Mouse (Mus musculus) intestine, embryonic 15.5 days (tissue): Measurements from ENCODE around the gene S100a5. TPM values are rescaled to one million over a fixed set of nuclear protein-coding genes. Genes with fewer than 3 reads are reported as not detected.

Source experiments
- ATAC-seq: fragments of 200-750 bp; cut with Nextera tagmentation; 2 replicates; pipeline ENCODE4 v1.8.0; 2017; ENCODE audit warnings: moderate TSS enrichment, moderate library complexity
- H3K27ac ChIP-seq: fragments of 300-500 bp; sonication (generic); 2 replicates; pipeline ENCODE4 v1.5.1; 2015; ENCODE audit warnings: mild to moderate bottlenecking, inconsistent platforms
- H3K27me3 ChIP-seq: fragments of 300-500 bp; sonication (generic); replicated peaks from 2 replicates; pipeline ENCODE4 v1.6.1; 2015; ENCODE audit warnings: inconsistent platforms
- H3K36me3 ChIP-seq: fragments of 300-500 bp; sonication (generic); 2 replicates; pipeline ENCODE4 v1.6.1; 2015; ENCODE audit warnings: inconsistent platforms
- H3K4me1 ChIP-seq: fragments of 300-500 bp; sonication (generic); replicated peaks from 2 replicates; pipeline ENCODE4 v1.6.1; 2015; ENCODE audit warnings: inconsistent platforms
- H3K4me2 ChIP-seq: fragments of 300-500 bp; sonication (generic); replicated peaks from 2 replicates; pipeline ENCODE4 v1.6.1; 2015; ENCODE audit warnings: mild to moderate bottlenecking, inconsistent platforms
- H3K4me3 ChIP-seq: fragments of 300-500 bp; sonication (generic); replicated peaks from 2 replicates; pipeline ENCODE4 v1.5.1; 2015; ENCODE audit warnings: inconsistent platforms
- H3K9ac ChIP-seq: fragments of 300-500 bp; sonication (generic); 2 replicates; pipeline ENCODE4 v1.6.1; 2015; ENCODE audit warnings: inconsistent platforms
- H3K9me3 ChIP-seq: fragments of 300-500 bp; sonication (generic); 2 replicates; pipeline ENCODE4 v1.6.1; 2016; ENCODE audit warnings: inconsistent platforms
- WGBS: fragments of 180-500 bp; shearing (Covaris S2); methylation state at CpG from one replicate; pipeline ENCODE4 v1.1.7; 2015; 5-methylcytosine and 5-hydroxymethylcytosine counted together
- polyA plus RNA-seq: library from polyadenylated mRNA; unstranded; fragments of >200 nt; fragmentation: Nextera tagmentation; extraction: Ambion mirVana; gene quantifications from 2 replicates; pipeline ENCODE4 v1.2.1, GENCODE M21; 2015

S100a5 gene
- polyA plus RNA-seq, 1 experiment from 2014 or later = 15.0 TPM

DNA sequence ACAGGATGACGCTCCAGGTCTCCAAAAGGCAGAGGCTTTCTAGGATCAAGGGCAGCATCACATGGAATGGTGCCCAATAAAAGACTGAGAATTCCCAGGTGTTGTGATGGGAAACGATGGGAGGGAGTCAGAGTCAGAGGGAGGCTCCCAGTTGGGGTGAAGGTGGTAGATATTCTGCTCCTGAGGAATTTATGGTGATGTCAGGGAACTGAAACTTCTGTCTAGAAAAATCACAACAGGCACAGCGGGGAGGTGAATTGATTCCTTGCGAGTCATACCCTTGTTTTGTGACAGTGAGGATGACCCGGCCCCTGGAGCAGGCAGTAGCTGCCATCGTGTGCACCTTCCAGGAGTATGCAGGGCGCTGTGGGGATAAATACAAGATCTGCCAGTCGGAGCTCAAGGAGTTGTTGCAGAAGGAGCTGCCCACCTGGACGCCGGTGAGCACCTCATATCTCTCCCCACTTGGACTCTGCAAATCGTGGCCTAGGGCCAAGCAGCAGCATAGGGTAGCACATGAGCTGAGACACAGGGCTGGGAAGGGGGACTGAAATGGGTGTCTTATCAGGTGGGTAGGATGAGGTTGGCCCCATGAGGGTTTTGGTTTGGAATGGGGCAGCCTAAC lies 6.7 kb upstream of the S100a5 start, which contains the start of gene Gm42674:
TSS of gene Gm42674 (plus strand) at position 419 of the 625 bp plus-strand sequence.
- ATAC-seq = no peak
- Histone ChIP-seq H3K9ac (no peak within 1 kb of the TSS), H3K4me1 (peaks cover 18% of the 10 kb centered on the region), H3K4me2 (no peak within 1 kb of the TSS), H3K27me3 (no peaks in the 10 kb centered on the region), H3K9me3 (no peaks in the 10 kb centered on the region), H3K4me3 (no peak within 1 kb of the TSS), H3K27ac (no peak within 1 kb of the TSS), H3K36me3 (no peaks in the 10 kb centered on the region)
- WGBS = 79% methylated on average over 11 of the region's 11 CpGs

DNA sequence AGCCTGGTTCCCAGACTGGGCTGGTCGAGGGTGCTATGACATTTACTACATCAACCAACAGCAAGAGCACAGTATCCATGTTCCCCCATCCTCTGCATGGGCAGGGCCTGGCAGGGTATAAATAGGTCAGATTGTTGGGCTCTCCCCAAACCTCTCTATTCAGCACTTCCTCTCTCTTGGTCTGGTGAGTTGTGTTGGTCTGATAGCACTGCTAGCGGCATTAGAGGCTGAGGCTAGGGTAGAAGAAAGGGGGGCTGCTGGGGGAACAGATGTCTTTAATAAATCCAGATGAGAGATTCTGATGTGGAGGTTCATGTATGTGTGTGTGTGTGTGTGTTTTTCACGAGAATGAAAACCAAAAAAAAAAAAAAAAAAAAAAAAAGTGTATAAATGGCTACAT lies 4.7 kb upstream of the S100a5 start, which contains the start of gene S100a4:
TSS of gene S100a4 (plus strand) at position 149 of the 400 bp plus-strand sequence.
- Histone ChIP-seq H3K27ac (peak within 1 kb of the TSS; percentile 62), H3K9me3 (no peaks in the 10 kb centered on the region), H3K4me2 (no peak within 1 kb of the TSS), H3K36me3 (no peaks in the 10 kb centered on the region), H3K27me3 (no peaks in the 10 kb centered on the region), H3K4me1 (peaks cover 18% of the 10 kb centered on the region), H3K9ac (no peak within 1 kb of the TSS), H3K4me3 (no peak within 1 kb of the TSS)
- peak; percentile 29 for ATAC-seq
- WGBS = 47% methylated on average over 3 of the region's 3 CpGs

DNA sequence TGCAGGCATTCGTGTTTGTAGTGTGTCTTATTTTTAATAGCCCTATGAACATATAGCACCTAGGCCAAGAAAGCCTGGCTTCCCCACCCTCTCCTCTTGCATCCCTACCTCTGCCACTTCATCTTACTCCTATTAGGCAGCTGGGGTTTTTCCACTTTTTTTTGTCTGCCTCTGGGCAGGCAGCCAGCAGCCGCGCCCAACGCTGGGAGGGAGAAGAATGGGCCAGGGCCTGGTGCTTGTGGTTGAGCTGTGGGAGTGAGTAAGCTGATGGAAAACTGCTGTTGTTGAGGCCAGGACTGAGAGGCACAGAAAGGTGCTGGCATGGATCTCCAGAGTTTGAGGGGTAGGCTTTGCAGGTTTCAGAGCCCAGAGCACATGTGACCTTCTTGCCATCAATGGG lies 3.9 kb upstream of the S100a5 start:
- Histone ChIP-seq H3K27ac (peak overlapping the region; percentile 62), H3K27me3 (no peaks in the 10 kb centered on the region), H3K9ac (no peak overlapping the region), H3K4me3 (no peak overlapping the region), H3K9me3 (no peaks in the 10 kb centered on the region), H3K36me3 (no peaks in the 10 kb centered on the region), H3K4me1 (peaks cover 18% of the 10 kb centered on the region), H3K4me2 (no peak overlapping the region)
- ATAC-seq = peak; percentile 65
- 12% methylated on average over 4 of the region's 4 CpGs for WGBS

- WGBS = 76% methylated on average over 3 of the region's 3 CpGs
- no peaks in the 10 kb centered on the region for H3K9me3 ChIP-seq
- H3K27ac ChIP-seq = peak overlapping the region; percentile 45; the same call in 1 of the 2 replicates
- no peak overlapping the region for H3K9ac ChIP-seq
- H3K27me3 ChIP-seq = no peaks in the 10 kb centered on the region
- no peak overlapping the region for H3K4me3 ChIP-seq
- H3K4me2 ChIP-seq = no peak overlapping the region
- no peak for ATAC-seq
- peaks cover 18% of the 10 kb centered on the region for H3K4me1 ChIP-seq
- H3K36me3 ChIP-seq = no peaks in the 10 kb centered on the region
Observed at GRCm38 (mm10) chr3:90605049-90605448, 3.3 kb upstream of the S100a5 start.

- Histone ChIP-seq H3K9me3 (no peaks in the 10 kb centered on the region), H3K36me3 (no peaks in the 10 kb centered on the region), H3K4me1 (peaks cover 18% of the 10 kb centered on the region), H3K4me3 (no peak overlapping the region), H3K27me3 (no peaks in the 10 kb centered on the region), H3K4me2 (no peak overlapping the region), H3K9ac (no peak overlapping the region), H3K27ac (peak overlapping the region; percentile 45; the same call in 1 of the 2 replicates)
- ATAC-seq = no peak
- WGBS = 83% methylated on average over 2 of the region's 2 CpGs
Observed at GRCm38 (mm10) chr3:90605736-90606135, 2.6 kb upstream of the S100a5 start.

DNA sequence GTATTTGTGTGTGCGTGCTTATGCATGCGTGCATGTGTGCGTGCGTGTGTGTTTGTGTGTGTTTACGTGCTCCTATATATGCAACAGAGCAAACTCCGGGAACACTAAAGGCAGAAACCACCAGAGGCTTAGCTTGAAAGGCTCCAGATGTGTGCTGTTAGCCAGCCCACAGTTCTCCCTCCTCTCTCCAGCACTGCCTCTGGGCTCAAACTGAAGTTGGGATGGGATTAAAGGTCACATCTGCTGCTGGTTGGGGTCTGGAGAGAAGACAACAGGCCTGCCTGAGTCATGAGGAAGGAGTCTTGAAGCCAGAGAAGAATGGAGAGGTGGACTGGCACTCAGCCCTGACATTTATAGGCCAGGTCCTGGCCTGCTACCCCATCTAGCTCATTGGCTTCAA lies 2.1 kb upstream of the S100a5 start:
- WGBS = 56% methylated on average over 6 of the region's 6 CpGs
- Histone ChIP-seq H3K4me2 (no peak overlapping the region), H3K27ac (peak overlapping the region; percentile 45; the same call in 1 of the 2 replicates), H3K4me3 (no peak overlapping the region), H3K9me3 (no peaks in the 10 kb centered on the region), H3K27me3 (no peaks in the 10 kb centered on the region), H3K4me1 (peaks cover 18% of the 10 kb centered on the region), H3K36me3 (no peaks in the 10 kb centered on the region), H3K9ac (no peak overlapping the region)
- no peak for ATAC-seq

- 84% methylated on average over 3 of the region's 3 CpGs for WGBS
- ATAC-seq = no peak
- no peak overlapping the region for H3K4me2 ChIP-seq
Observed at GRCm38 (mm10) chr3:90607361-90607760, 962 bp upstream of the S100a5 start.

GRCm38 (mm10) chr3:90609102-90609501 lies 779 bp downstream of the S100a5 start:
- no peak overlapping the region for H3K9ac ChIP-seq
- no peaks in the 10 kb centered on the region for H3K36me3 ChIP-seq
- H3K4me1 ChIP-seq = peaks cover 22% of the 10 kb centered on the region
- peak; percentile 52 for ATAC-seq
- H3K9me3 ChIP-seq = no peaks in the 10 kb centered on the region
- no peak overlapping the region; the same call in 1 of the 2 replicates for H3K4me2 ChIP-seq
- H3K27ac ChIP-seq = no peak overlapping the region
- no peaks in the 10 kb centered on the region for H3K27me3 ChIP-seq
- no peak overlapping the region for H3K4me3 ChIP-seq

More at GRCm38 (mm10) chr3:90607361-90607760, 962 bp upstream of the S100a5 start:
- H3K27me3 ChIP-seq = no peaks in the 10 kb centered on the region
- H3K9me3 ChIP-seq = no peaks in the 10 kb centered on the region
- no peaks in the 10 kb centered on the region for H3K36me3 ChIP-seq
- peaks cover 18% of the 10 kb centered on the region for H3K4me1 ChIP-seq
- no peak overlapping the region for H3K4me3 ChIP-seq
- H3K27ac ChIP-seq = no peak overlapping the region
- no peak overlapping the region for H3K9ac ChIP-seq

DNA sequence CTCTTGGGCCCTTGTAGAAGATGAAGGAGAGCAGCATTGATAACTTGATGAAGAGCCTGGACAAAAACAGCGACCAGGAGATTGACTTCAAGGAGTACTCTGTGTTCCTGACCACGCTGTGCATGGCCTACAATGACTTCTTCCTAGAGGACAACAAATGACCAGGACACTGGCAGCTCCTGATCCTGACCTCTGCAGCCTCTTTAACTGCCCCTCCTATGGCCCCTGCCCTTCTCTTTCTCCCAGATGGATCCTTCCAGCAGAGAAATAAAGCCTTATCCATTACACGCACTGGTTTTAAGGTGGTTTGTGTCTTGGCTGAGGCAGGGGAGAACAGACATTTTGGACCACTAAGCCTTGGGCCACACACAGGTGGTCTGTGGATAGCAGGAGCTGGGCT lies 3.2 kb downstream of the S100a5 start:
- no peak for ATAC-seq
- Histone ChIP-seq H3K4me1 (peaks cover 20% of the 10 kb centered on the region), H3K27me3 (no peaks in the 10 kb centered on the region), H3K4me3 (no peak overlapping the region), H3K4me2 (no peak overlapping the region), H3K9me3 (no peaks in the 10 kb centered on the region), H3K27ac (no peak overlapping the region), H3K9ac (no peak overlapping the region), H3K36me3 (no peaks in the 10 kb centered on the region)
- WGBS = 78% methylated on average over 3 of the region's 3 CpGs

DNA sequence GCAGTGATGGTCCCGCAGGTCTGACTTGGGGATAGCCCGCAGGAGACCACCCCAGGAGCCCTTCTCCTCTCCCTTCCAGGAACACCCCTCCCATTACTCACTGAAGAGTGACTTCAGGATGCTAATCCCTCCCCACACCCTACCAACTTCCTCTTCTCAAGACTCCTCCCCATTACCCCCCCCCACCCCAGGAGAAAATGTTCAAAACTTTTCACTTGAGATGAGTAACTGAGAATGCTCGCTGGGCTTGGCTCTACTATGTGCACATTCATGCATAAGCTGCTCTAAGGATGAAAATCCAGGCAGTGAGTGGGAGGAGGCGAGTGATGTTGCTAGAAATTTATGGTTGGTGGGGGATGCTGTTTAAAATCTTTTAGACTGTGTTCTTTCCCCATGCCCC lies 3.7 kb downstream of the S100a5 start:
- WGBS = 68% methylated on average over 4 of the region's 4 CpGs
- H3K9ac ChIP-seq = no peak overlapping the region
- no peak overlapping the region for H3K4me3 ChIP-seq

GRCm38 (mm10) chr3:90612728-90613291 lies 4.5 kb downstream of the S100a5 start, which contains the start of gene S100a6:
Gene S100a6, plus strand, starts transcription at chr3:90612882.
- Histone ChIP-seq H3K9ac (peak within 1 kb of the TSS; percentile 23), H3K4me2 (peak within 1 kb of the TSS; percentile 72), H3K36me3 (no peaks in the 10 kb centered on the region), H3K4me3 (peak within 1 kb of the TSS; percentile 38), H3K27me3 (no peaks in the 10 kb centered on the region), H3K4me1 (peaks cover 20% of the 10 kb centered on the region), H3K9me3 (no peaks in the 10 kb centered on the region), H3K27ac (peak within 1 kb of the TSS; percentile 77; the same call in 1 of the 2 replicates)
- ATAC-seq = peak; percentile 68
- 1% methylated on average over 23 of the region's 23 CpGs for WGBS

More for the DNA sequence above, 3.7 kb downstream of the S100a5 start:
- Histone ChIP-seq H3K27ac (no peak overlapping the region), H3K27me3 (no peaks in the 10 kb centered on the region), H3K4me1 (peaks cover 20% of the 10 kb centered on the region), H3K9me3 (no peaks in the 10 kb centered on the region), H3K4me2 (no peak overlapping the region), H3K36me3 (no peaks in the 10 kb centered on the region)
- no peak for ATAC-seq

DNA sequence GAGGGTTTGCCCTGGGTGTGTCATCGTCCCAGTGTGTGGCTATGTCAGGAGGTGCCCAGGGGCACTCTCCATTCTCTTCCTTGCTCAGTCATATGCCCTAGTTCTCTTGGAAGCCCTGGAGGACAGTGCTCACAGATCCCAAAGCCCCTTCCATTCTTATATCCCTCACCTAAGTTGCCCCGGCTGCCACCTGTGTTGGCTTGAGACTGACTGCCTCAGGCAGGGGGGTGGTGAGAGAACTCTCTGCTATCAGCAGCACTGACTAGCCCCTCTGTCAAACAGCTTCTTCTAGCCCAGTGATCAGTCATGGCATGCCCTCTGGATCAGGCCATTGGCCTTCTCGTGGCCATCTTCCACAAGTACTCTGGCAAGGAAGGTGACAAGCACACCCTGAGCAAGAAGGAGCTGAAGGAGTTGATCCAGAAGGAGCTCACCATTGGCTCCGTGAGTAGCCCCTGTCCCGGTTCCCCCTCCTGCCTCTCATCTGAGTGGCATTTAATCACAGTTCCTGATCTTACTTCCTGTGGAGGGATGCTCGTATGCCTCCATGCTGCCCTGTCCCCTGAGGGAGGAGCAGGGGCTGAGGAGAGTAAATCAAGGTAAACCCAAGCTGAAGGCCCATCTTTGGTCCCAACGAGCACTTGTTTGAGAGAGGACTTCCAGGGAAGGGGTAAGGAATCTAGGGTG lies 5.3 kb downstream of the S100a5 start:
- ATAC-seq = peak; percentile 6; the same call in 1 of the 2 replicates
- H3K4me3 ChIP-seq = peak overlapping the region; percentile 38
- no peaks in the 10 kb centered on the region for H3K9me3 ChIP-seq
- peak overlapping the region; percentile 72 for H3K4me2 ChIP-seq
- H3K9ac ChIP-seq = peak overlapping the region; percentile 23
- H3K27me3 ChIP-seq = no peaks in the 10 kb centered on the region
- H3K4me1 ChIP-seq = peaks cover 20% of the 10 kb centered on the region
- 67% methylated on average over 7 of the region's 7 CpGs for WGBS
- H3K36me3 ChIP-seq = no peaks in the 10 kb centered on the region
- peak overlapping the region; percentile 77 for H3K27ac ChIP-seq
